Mouse (Mus musculus) heart, postnatal 0 days (tissue): Measurements from ENCODE around the gene Lrrtm3. TPM values are rescaled to one million over a fixed set of nuclear protein-coding genes. Genes with fewer than 3 reads are reported as not detected.

Source experiments
- ATAC-seq: fragments of 200-750 bp; cut with Nextera tagmentation; 2 replicates; pipeline ENCODE4 v1.8.0; 2017; ENCODE audit warnings: low read depth, moderate number of reproducible peaks, moderate library complexity; ENCODE audit not compliant: insufficient read depth
- DNase-seq: peaks from one replicate; pipeline ENCODE4 v3.0.0-alpha.2; 2016; ENCODE audit warnings: low spot score
- H3K27ac ChIP-seq: fragments of 300-500 bp; sonication (generic); 2 replicates; pipeline ENCODE4 v1.5.1; 2014; ENCODE audit warnings: low read depth, mild to moderate bottlenecking
- H3K27me3 ChIP-seq: fragments of 300-500 bp; sonication (generic); 2 replicates; pipeline ENCODE4 v1.6.1; 2014; ENCODE audit warnings: low read length, mixed read lengths; ENCODE audit not compliant: control insufficient read depth, insufficient read depth
- H3K36me3 ChIP-seq: fragments of 300-500 bp; sonication (generic); replicated peaks from 2 replicates; pipeline ENCODE4 v1.6.1; 2014; ENCODE audit warnings: low read length, mixed read lengths; ENCODE audit not compliant: control insufficient read depth, insufficient read depth
- H3K4me1 ChIP-seq: fragments of 300-500 bp; sonication (generic); 2 replicates; pipeline ENCODE4 v1.6.1; 2014; ENCODE audit warnings: antibody characterized with exemption; ENCODE audit not compliant: control insufficient read depth, insufficient read depth
- H3K4me2 ChIP-seq: fragments of 300-500 bp; sonication (generic); 2 replicates; pipeline ENCODE4 v1.6.1; 2014; ENCODE audit warnings: low read depth, mild to moderate bottlenecking, low read length, moderate library complexity
- H3K4me3 ChIP-seq: fragments of 300-500 bp; sonication (generic); 2 replicates; pipeline ENCODE4 v1.5.1; 2014; ENCODE audit warnings: low read depth, low read length
- H3K9ac ChIP-seq: fragments of 300-500 bp; sonication (generic); replicated peaks from 2 replicates; pipeline ENCODE4 v1.6.1; 2014; ENCODE audit warnings: low read depth, low read length, mixed read lengths
- H3K9me3 ChIP-seq: fragments of 300-500 bp; sonication (generic); replicated peaks from 2 replicates; pipeline ENCODE4 v1.6.1; 2016; ENCODE audit warnings: low read length; ENCODE audit not compliant: control insufficient read depth
- CTCF ChIP-seq: IDR thresholded peaks from 2 replicates; pipeline ENCODE4 v1.5.1; 2016; ENCODE audit warnings: antibody characterized with exemption, control low read depth, low read depth
- EP300 ChIP-seq: IDR thresholded peaks from 2 replicates; pipeline ENCODE4 v1.6.1; 2016; ENCODE audit warnings: antibody characterized with exemption, low read depth
- WGBS: fragments of 180-500 bp; shearing (Covaris S2); extraction: QIAGEN DNeasy Blood & Tissue Kit; methylation state at CpG from one replicate; pipeline ENCODE4 v1.1.7; 2014; 5-methylcytosine and 5-hydroxymethylcytosine counted together
- polyA plus RNA-seq: library from polyadenylated mRNA; unstranded; fragments of >200 nt; fragmentation: Nextera tagmentation; extraction: Ambion mirVana; gene quantifications from 2 replicates; pipeline ENCODE4 v1.2.1, GENCODE M21; 2015
- total RNA-seq: library from RNA; depleted of rRNA; stranded (reverse); fragments of >200 nt; gene quantifications from 2 replicates; pipeline ENCODE4 v1.2.3, GENCODE M21; 2014; ENCODE audit warnings: low replicate concordance

Lrrtm3 gene
- total and polyA plus RNA-seq, 2 experiments from 2014 or later, result 0.63 TPM; not detected in 1

- H3K27me3 ChIP-seq, result no peaks in the 10 kb centered on the region
- no peak for ATAC-seq
- peaks cover 4% of the 10 kb centered on the region for H3K4me1 ChIP-seq
- no peak overlapping the region for H3K9ac ChIP-seq
- WGBS, result 67% methylated on average over 7 of the region's 7 CpGs
- no peak overlapping the region for H3K27ac ChIP-seq
- no peak overlapping the region for H3K4me2 ChIP-seq
- no peaks in the 10 kb centered on the region for H3K36me3 ChIP-seq
- no peak overlapping the region for H3K4me3 ChIP-seq
- DNase-seq, result no peak
- no peaks in the 10 kb centered on the region for H3K9me3 ChIP-seq
- no peak for TF ChIP-seq CTCF
- no peak for TF ChIP-seq EP300
These were observed 48.9 kb downstream of the Lrrtm3 start for GRCm38 (mm10) chr10:64041218-64041617.

DNA sequence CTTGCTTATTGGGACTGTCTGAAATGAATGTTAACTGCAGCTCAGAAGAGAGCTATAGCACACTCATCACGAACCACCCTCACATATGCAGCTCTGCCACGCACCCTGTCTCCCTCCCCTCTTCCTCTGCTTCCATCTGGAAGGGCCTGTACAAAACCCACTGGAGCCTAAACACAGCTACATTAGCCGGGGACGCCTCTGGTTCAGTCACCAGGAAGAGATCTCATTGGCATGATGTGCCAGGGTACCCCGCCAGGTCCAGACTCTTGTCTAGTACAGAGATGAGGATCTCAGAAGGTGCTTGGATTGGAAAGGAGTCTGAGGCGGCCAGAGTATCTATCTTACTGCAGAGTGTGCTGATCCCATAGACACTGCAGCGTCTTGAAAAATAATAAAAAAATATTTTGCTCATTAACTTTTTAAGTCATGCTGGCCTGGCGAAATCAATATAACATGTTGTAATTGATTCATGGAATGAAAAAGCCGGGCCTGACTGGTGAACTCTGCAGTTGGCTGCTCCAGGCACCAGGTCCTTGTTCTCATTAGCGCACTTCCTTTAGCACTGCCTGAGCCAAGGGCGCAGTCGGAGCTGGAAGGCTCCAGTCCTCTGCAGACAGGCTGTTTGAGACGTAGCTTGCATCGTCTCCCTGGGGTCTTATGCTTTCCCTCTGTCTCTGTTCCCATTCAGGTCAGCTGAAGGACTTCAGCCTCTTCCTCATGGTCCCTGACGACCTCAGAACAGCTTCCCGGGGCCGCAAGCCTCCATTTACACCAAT, 50.1 kb downstream of the Lrrtm3 start:
- WGBS, result 64% methylated on average over 17 of the region's 17 CpGs
- no peaks in the 10 kb centered on the region for H3K36me3 ChIP-seq
- H3K4me1 ChIP-seq, result peaks cover 4% of the 10 kb centered on the region
- TF ChIP-seq EP300 (no peak), CTCF (no peak)
- no peak overlapping the region for H3K4me2 ChIP-seq
- H3K4me3 ChIP-seq, result no peak overlapping the region
- DNase-seq (no peak), ATAC-seq (no peak)
- H3K27ac ChIP-seq, result no peak overlapping the region
- no peaks in the 10 kb centered on the region for H3K9me3 ChIP-seq
- no peaks in the 10 kb centered on the region for H3K27me3 ChIP-seq
- H3K9ac ChIP-seq, result no peak overlapping the region

- H3K9ac ChIP-seq, result no peak overlapping the region
- ATAC-seq (no peak), DNase-seq (no peak)
- no peak overlapping the region for H3K4me3 ChIP-seq
- no peaks in the 10 kb centered on the region for H3K9me3 ChIP-seq
- H3K27ac ChIP-seq, result no peak overlapping the region
- TF ChIP-seq CTCF (no peak), EP300 (no peak)
- H3K4me2 ChIP-seq, result no peak overlapping the region
- no peaks in the 10 kb centered on the region for H3K36me3 ChIP-seq
- H3K27me3 ChIP-seq, result no peaks in the 10 kb centered on the region
- no peaks in the 10 kb centered on the region for H3K4me1 ChIP-seq
These were observed 59.2 kb downstream of the Lrrtm3 start for GRCm38 (mm10) chr10:64030901-64031300.

GRCm38 (mm10) chr10:64023340-64023739, 66.7 kb downstream of the Lrrtm3 start:
- Histone ChIP-seq H3K36me3 (no peaks in the 10 kb centered on the region), H3K4me2 (no peak overlapping the region), H3K27ac (no peak overlapping the region), H3K9me3 (no peaks in the 10 kb centered on the region), H3K4me1 (peaks cover 5% of the 10 kb centered on the region; the same call in 1 of the 2 replicates), H3K9ac (no peak overlapping the region), H3K27me3 (no peaks in the 10 kb centered on the region), H3K4me3 (no peak overlapping the region)
- TF ChIP-seq CTCF (no peak), EP300 (no peak)
- DNase-seq (no peak), ATAC-seq (no peak)
- 68% methylated on average over 6 of the region's 6 CpGs for WGBS

GRCm38 (mm10) chr10:64020347-64020746, 69.7 kb downstream of the Lrrtm3 start:
- TF ChIP-seq CTCF (no peak), EP300 (no peak)
- peak overlapping the region; percentile 64 for H3K27ac ChIP-seq
- peaks cover 5% of the 10 kb centered on the region; the same call in 1 of the 2 replicates for H3K4me1 ChIP-seq

GRCm38 (mm10) chr10:64001996-64002395, 88.1 kb downstream of the Lrrtm3 start:
- whole genome bisulfite sequencing, result 74% methylated on average over 9 of the region's 9 CpGs
- H3K27me3 ChIP-seq, result no peaks in the 10 kb centered on the region
- TF ChIP-seq EP300, result no peak
- TF ChIP-seq CTCF, result no peak

More at GRCm38 (mm10) chr10:64020347-64020746, 69.7 kb downstream of the Lrrtm3 start:
- Histone ChIP-seq H3K36me3 (no peaks in the 10 kb centered on the region), H3K4me2 (no peak overlapping the region), H3K27me3 (no peaks in the 10 kb centered on the region), H3K4me3 (no peak overlapping the region), H3K9me3 (no peaks in the 10 kb centered on the region), H3K9ac (no peak overlapping the region)
- 42% methylated on average over 1 of the region's 1 CpGs for WGBS
- ATAC-seq (peak; percentile 77; the same call in 1 of the 2 replicates), DNase-seq (peak; percentile 60)

More at GRCm38 (mm10) chr10:64001996-64002395, 88.1 kb downstream of the Lrrtm3 start:
- Histone ChIP-seq H3K4me1 (no peaks in the 10 kb centered on the region), H3K9me3 (no peaks in the 10 kb centered on the region), H3K4me2 (no peak overlapping the region), H3K36me3 (no peaks in the 10 kb centered on the region), H3K4me3 (no peak overlapping the region), H3K9ac (no peak overlapping the region), H3K27ac (no peak overlapping the region)
- no peak for DNase-seq
- ATAC-seq, result no peak
